Mouse (Mus musculus) lung, embryonic 16.5 days (tissue): ENCODE results near the gene Nek11. TPM values are rescaled to one million over a fixed set of nuclear protein-coding genes. Genes with fewer than 3 reads are reported as not detected.

Source experiments
- ATAC-seq: fragments of 200-750 bp; cut with Nextera tagmentation; 2 replicates; pipeline ENCODE4 v1.8.0; 2017; ENCODE audit warnings: low read depth, mild to moderate bottlenecking, moderate library complexity
- H3K27ac ChIP-seq: fragments of 300-500 bp; sonication (generic); 2 replicates; pipeline ENCODE4 v1.5.1; 2014; ENCODE audit warnings: mild to moderate bottlenecking, control low read depth, low read length
- H3K27me3 ChIP-seq: fragments of 300-500 bp; sonication (generic); 2 replicates; pipeline ENCODE4 v1.6.1; 2014; ENCODE audit warnings: low read depth, low read length, mixed read lengths; ENCODE audit not compliant: control insufficient read depth, insufficient read depth
- H3K36me3 ChIP-seq: fragments of 300-500 bp; sonication (generic); 2 replicates; pipeline ENCODE4 v1.6.1; 2014; ENCODE audit warnings: low read length; ENCODE audit not compliant: control insufficient read depth, insufficient read depth
- H3K4me1 ChIP-seq: fragments of 300-500 bp; sonication (generic); replicated peaks from 2 replicates; pipeline ENCODE4 v1.6.1; 2014; ENCODE audit warnings: low read length, mixed read lengths; ENCODE audit not compliant: control insufficient read depth, insufficient read depth
- H3K4me2 ChIP-seq: fragments of 300-500 bp; sonication (generic); 2 replicates; pipeline ENCODE4 v1.6.1; 2014; ENCODE audit warnings: low read depth, low read length, control low read depth
- H3K4me3 ChIP-seq: fragments of 300-500 bp; sonication (generic); 2 replicates; pipeline ENCODE4 v1.5.1; 2014; ENCODE audit warnings: mild to moderate bottlenecking, low read length, control low read depth
- H3K9ac ChIP-seq: fragments of 300-500 bp; sonication (generic); 2 replicates; pipeline ENCODE4 v1.6.1; 2014; ENCODE audit warnings: low read length, control low read depth
- H3K9me3 ChIP-seq: fragments of 300-500 bp; sonication (generic); 2 replicates; pipeline ENCODE4 v1.6.1; 2016; ENCODE audit warnings: low read length; ENCODE audit not compliant: control insufficient read depth
- WGBS: fragments of 180-500 bp; shearing (Covaris S2); extraction: QIAGEN DNeasy Blood & Tissue Kit; methylation state at CpG from one replicate; pipeline ENCODE4 v1.1.7; 2014; 5-methylcytosine and 5-hydroxymethylcytosine counted together
- polyA plus RNA-seq: library from polyadenylated mRNA; unstranded; fragments of >200 nt; fragmentation: Nextera tagmentation; extraction: Ambion mirVana; gene quantifications from 2 replicates; pipeline ENCODE4 v1.2.1, GENCODE M21; 2015

Nek11 gene
- polyA plus RNA-seq, 1 experiment from 2014 or later: 2.1 TPM

DNA sequence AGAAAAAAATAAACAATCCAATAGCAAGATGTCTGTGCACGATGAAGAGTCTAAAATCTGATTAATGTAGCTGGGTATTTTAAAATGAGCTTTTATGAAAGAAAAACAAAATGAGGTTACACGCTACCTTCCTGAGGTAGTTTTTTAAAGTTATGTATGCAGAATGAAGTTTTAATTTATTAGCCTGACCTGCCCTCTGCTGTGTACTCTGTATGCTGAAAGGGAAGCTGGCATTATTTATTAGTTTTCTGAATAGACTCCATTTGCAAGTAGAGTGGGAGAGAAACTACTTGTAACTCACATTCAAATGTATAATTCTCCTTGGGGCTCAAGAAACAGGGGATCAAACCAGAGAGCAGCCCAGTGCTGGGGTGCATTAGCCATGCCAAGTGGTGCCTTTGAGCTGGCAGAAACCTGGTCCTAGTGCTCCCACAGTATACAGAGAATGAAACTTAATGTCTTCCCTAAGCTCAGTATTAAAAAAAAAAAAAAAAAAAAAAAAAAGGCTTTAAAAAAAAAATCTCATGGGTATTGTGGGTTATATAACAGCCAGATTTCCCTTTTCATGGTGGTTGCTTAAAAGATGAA lies 94.5 kb downstream of the Nek11 start:
- Histone ChIP-seq H3K4me2 (no peak overlapping the region), H3K9me3 (no peaks in the 10 kb centered on the region)
- WGBS: 73% methylated on average over 2 of the region's 2 CpGs

DNA sequence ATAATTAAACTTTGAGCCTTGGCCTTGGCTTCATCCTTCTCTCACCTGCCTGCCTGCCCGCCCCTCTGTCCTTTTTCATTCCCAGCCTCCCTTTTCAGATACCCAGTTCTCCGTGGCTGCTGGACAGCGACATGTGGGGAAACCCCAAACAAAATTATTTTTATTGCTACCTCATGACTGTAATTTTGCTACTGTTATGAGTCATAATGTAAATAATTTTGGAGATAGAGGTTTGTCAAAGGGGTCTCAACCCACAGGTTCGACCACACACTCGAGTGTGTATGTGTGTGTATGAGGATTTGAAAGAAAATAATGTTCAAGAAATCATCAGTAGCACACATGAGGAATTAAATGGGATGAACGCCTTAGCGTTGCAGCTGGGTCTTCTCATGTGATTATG lies 110.7 kb downstream of the Nek11 start:
- no peaks in the 10 kb centered on the region for H3K36me3 ChIP-seq
- 31% methylated on average over 7 of the region's 7 CpGs for WGBS
- H3K27me3 ChIP-seq: no peaks in the 10 kb centered on the region
- H3K4me2 ChIP-seq: no peak overlapping the region
- H3K9ac ChIP-seq: no peak overlapping the region
- ATAC-seq: no peak
- H3K4me1 ChIP-seq: no peaks in the 10 kb centered on the region
- H3K9me3 ChIP-seq: no peaks in the 10 kb centered on the region
- no peak overlapping the region for H3K27ac ChIP-seq
- H3K4me3 ChIP-seq: no peak overlapping the region

More for the DNA sequence above, 94.5 kb downstream of the Nek11 start:
- Histone ChIP-seq H3K36me3 (no peaks in the 10 kb centered on the region), H3K27me3 (no peaks in the 10 kb centered on the region), H3K4me3 (no peak overlapping the region), H3K4me1 (no peaks in the 10 kb centered on the region), H3K27ac (no peak overlapping the region), H3K9ac (no peak overlapping the region)
- ATAC-seq: no peak

DNA sequence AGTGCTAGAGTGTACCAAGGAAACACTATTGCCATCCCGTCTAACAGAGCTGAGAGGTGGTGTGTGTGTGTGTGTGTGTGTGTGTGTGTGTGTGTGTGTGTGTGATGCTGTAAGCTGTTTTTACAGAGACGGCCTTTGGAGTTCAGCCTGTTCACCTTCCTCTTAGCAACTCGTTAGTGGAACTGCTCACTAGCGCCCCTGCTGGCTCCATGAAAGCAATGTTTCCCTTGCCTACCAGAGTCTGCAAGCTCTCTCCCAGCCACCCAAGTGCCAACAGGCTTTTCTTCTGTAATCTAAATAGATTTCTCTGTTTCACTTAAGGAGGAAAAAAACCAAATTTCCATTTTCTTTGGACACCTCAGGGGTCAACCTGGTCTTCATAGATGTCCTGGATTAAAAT lies 112.6 kb downstream of the Nek11 start:
- Histone ChIP-seq H3K27me3 (no peaks in the 10 kb centered on the region), H3K4me2 (no peak overlapping the region), H3K4me3 (no peak overlapping the region), H3K4me1 (no peaks in the 10 kb centered on the region), H3K27ac (no peak overlapping the region), H3K9me3 (no peaks in the 10 kb centered on the region), H3K9ac (no peak overlapping the region), H3K36me3 (no peaks in the 10 kb centered on the region)
- 30% methylated on average over 4 of the region's 4 CpGs for WGBS
- ATAC-seq: no peak

DNA sequence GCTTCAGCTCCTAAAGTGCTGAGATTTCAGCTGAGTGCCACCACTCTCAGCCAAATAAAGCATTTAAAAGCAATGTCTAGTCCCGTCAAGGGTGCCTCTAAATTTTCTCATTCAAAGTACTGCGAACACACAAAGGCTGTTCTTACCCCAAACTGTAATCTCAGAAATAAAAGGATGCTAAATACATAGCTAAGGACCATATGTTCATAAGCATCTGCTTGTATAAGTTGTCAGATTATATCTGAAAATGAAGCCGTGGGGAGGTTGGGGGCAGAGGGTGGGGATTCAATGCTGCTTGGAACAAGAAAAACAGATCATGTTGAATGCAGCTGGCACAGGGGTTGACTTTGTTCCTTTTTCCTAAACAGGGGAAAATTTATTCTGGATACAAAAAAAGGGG lies 120.4 kb downstream of the Nek11 start:
- H3K9me3 ChIP-seq: no peaks in the 10 kb centered on the region
- H3K27ac ChIP-seq: no peak overlapping the region
- no peak for ATAC-seq
- 73% methylated on average over 3 of the region's 3 CpGs for WGBS
- H3K27me3 ChIP-seq: no peaks in the 10 kb centered on the region
- no peaks in the 10 kb centered on the region for H3K4me1 ChIP-seq
- no peak overlapping the region for H3K9ac ChIP-seq
- no peaks in the 10 kb centered on the region for H3K36me3 ChIP-seq
- H3K4me3 ChIP-seq: no peak overlapping the region
- H3K4me2 ChIP-seq: no peak overlapping the region

DNA sequence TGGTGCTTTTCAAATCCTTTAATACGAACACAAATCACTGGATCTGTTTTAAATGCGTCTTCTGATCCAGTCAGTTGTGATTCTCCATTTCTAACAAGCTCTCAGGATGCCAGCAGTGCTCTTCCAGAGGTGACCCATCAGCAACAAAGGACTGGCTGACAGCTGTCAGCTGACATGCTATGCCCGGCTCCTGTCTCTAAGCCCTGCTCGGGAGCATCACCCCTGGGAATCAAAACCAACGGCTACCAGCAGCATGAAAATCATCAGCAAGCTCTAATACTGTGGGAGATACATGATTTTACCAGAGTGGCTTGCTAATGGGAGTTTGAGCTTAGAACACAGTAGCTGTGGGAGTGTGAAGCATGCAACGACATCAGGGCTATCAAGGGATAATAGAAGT lies 121.0 kb downstream of the Nek11 start:
- Histone ChIP-seq H3K9me3 (no peaks in the 10 kb centered on the region), H3K9ac (no peak overlapping the region), H3K27me3 (no peaks in the 10 kb centered on the region), H3K36me3 (no peaks in the 10 kb centered on the region), H3K4me3 (no peak overlapping the region), H3K4me2 (no peak overlapping the region), H3K27ac (no peak overlapping the region), H3K4me1 (no peaks in the 10 kb centered on the region)
- WGBS: 54% methylated on average over 6 of the region's 6 CpGs
- no peak for ATAC-seq

DNA sequence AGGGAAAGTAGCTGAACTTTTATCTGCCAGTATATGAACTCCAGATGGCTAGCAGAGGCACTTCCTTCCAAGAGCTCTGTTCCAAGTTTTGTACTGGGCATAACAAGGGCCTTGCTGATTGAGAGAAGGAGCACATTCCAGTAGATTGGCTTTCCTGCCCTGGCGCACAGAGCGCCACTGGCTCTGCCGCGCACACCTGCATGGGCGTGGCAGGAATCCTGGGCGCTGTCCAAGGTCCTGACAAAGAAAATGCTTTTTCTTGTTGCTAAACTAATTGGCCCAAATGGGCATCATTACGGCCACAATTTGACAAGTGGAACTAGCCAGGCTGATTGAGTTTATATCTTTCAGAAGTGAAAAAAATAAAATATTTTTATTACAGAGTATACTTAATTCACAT lies 123.1 kb downstream of the Nek11 start:
- no peak for ATAC-seq
- 9% methylated on average over 7 of the region's 7 CpGs for WGBS
- Histone ChIP-seq H3K27me3 (no peaks in the 10 kb centered on the region), H3K4me1 (no peaks in the 10 kb centered on the region), H3K4me3 (no peak overlapping the region), H3K4me2 (no peak overlapping the region), H3K36me3 (no peaks in the 10 kb centered on the region), H3K9ac (no peak overlapping the region), H3K27ac (no peak overlapping the region), H3K9me3 (no peaks in the 10 kb centered on the region)

DNA sequence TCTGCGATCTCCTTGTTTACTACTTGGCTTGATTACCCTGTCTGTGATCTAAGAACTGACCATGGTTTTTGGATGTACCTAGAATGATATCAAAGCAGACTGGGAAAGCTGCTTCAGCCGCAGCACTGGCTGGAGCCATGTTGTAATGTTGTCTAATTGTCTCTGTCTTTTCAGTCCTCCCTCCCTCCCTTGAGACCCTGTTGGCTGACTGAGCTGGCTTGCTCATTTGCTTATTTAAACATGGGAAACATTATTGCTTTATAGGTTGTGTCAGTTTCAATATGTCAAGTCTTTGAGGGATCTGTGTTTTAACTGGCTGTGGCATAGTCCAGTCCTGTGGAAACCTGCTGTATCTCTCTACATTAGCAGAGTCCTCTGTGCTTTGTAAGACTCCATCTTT lies 132.2 kb downstream of the Nek11 start:
- Histone ChIP-seq H3K4me1 (no peaks in the 10 kb centered on the region), H3K4me2 (no peak overlapping the region), H3K27me3 (no peaks in the 10 kb centered on the region), H3K36me3 (no peaks in the 10 kb centered on the region), H3K27ac (no peak overlapping the region), H3K9ac (no peak overlapping the region), H3K4me3 (no peak overlapping the region), H3K9me3 (no peaks in the 10 kb centered on the region)
- no peak for ATAC-seq
- 50% methylated on average over 2 of the region's 2 CpGs for WGBS

DNA sequence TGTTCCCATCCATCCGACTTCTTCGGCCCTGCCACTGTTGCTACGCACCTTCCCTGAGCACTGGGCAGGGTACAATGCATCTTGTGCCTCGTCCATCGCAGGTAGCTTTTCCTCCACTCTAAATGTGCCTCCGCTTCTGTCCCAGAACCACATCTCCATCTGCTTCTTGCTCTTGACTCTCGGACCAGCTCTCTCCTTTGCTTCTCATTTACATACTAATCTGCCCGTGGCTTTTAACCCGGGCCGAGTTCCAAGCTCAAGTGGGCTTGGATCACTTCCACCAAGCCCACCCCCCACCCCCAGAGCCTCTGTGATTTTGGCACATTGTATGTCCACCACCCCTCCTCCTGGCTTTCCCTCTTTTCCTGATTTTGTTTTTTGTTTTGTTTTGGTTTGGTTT lies 137.7 kb downstream of the Nek11 start:
- Histone ChIP-seq H3K27ac (no peak overlapping the region), H3K36me3 (no peaks in the 10 kb centered on the region), H3K4me2 (no peak overlapping the region), H3K4me1 (no peaks in the 10 kb centered on the region), H3K27me3 (no peaks in the 10 kb centered on the region), H3K9ac (no peak overlapping the region), H3K9me3 (no peaks in the 10 kb centered on the region), H3K4me3 (no peak overlapping the region)
- no peak for ATAC-seq
- 66% methylated on average over 10 of the region's 10 CpGs for WGBS

DNA sequence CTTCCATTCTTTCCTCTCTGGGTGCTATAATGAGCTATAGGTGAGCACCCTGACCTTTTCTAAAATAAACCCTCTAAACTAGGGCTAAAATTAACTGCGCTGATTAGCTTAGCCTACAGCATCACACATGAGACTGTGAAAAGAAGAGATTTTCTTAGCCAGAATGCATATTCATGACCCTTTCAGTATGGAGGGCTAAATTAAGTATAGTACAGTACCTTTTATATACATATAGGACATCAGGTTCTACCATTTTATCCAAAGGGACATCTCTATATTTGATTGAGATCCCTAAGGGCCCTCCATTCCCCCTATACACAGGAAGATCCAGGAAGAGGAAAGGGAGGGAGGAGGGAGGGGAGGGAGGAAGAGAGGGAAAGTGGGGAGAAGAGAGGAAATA lies 141.2 kb downstream of the Nek11 start:
- Histone ChIP-seq H3K4me3 (no peak overlapping the region), H3K27ac (no peak overlapping the region), H3K4me1 (no peaks in the 10 kb centered on the region), H3K9ac (no peak overlapping the region), H3K36me3 (no peaks in the 10 kb centered on the region), H3K27me3 (no peaks in the 10 kb centered on the region), H3K4me2 (no peak overlapping the region), H3K9me3 (no peaks in the 10 kb centered on the region)
- ATAC-seq: no peak
- 97% methylated on average over 1 of the region's 1 CpGs for WGBS
